Mouse (Mus musculus) hindbrain, embryonic 12.5 days (tissue): ENCODE measurements around the gene Impg1. TPM values are rescaled to one million over a fixed set of nuclear protein-coding genes. Genes with fewer than 3 reads are reported as not detected.

Experiments
- ATAC-seq: fragments of 200-750 bp; cut with Nextera tagmentation; 2 replicates; pipeline ENCODE4 v1.8.0; 2017; ENCODE audit warnings: moderate TSS enrichment; ENCODE audit not compliant: low FRiP score
- H3K27ac ChIP-seq: fragments of 300-500 bp; sonication (generic); 2 replicates; pipeline ENCODE4 v1.5.1; 2016; ENCODE audit warnings: mild to moderate bottlenecking
- H3K27me3 ChIP-seq: fragments of 300-500 bp; sonication (generic); 2 replicates; pipeline ENCODE4 v1.6.1; 2016; ENCODE audit warnings: mild to moderate bottlenecking
- H3K36me3 ChIP-seq: fragments of 300-500 bp; sonication (generic); 2 replicates; pipeline ENCODE4 v1.6.1; 2016; ENCODE audit warnings: mild to moderate bottlenecking
- H3K4me1 ChIP-seq: fragments of 300-500 bp; sonication (generic); 2 replicates; pipeline ENCODE4 v1.6.1; 2016
- H3K4me2 ChIP-seq: fragments of 300-500 bp; sonication (generic); replicated peaks from 2 replicates; pipeline ENCODE4 v1.6.1; 2016; ENCODE audit warnings: mild to moderate bottlenecking
- H3K4me3 ChIP-seq: fragments of 300-500 bp; sonication (generic); 2 replicates; pipeline ENCODE4 v1.5.1; 2016; ENCODE audit warnings: mild to moderate bottlenecking
- H3K9ac ChIP-seq: fragments of 300-500 bp; sonication (generic); 2 replicates; pipeline ENCODE4 v1.6.1; 2016; ENCODE audit warnings: mild to moderate bottlenecking, moderate library complexity
- H3K9me3 ChIP-seq: fragments of 300-500 bp; sonication (generic); replicated peaks from 2 replicates; pipeline ENCODE4 v1.6.1; 2016; ENCODE audit warnings: mild to moderate bottlenecking
- WGBS: fragments of 180-500 bp; shearing (Covaris S2); methylation state at CpG from one replicate; pipeline ENCODE4 v1.1.7; 2016; 5-methylcytosine and 5-hydroxymethylcytosine counted together
- polyA plus RNA-seq: library from polyadenylated mRNA; unstranded; fragments of >200 nt; fragmentation: Nextera tagmentation; extraction: Ambion mirVana; gene quantifications from 2 replicates; pipeline ENCODE4 v1.2.1, GENCODE M21; 2016

Impg1 gene
- polyA plus RNA-seq, 1 experiment from 2014 or later: not detected

- H3K4me2 ChIP-seq: no peak overlapping the region
- no peak for ATAC-seq
- H3K36me3 ChIP-seq: no peaks in the 10 kb centered on the region
- H3K27me3 ChIP-seq: no peaks in the 10 kb centered on the region
- no peak overlapping the region for H3K9ac ChIP-seq
- no peaks in the 10 kb centered on the region for H3K9me3 ChIP-seq
- H3K4me3 ChIP-seq: no peak overlapping the region
- 84% methylated on average over 4 of the region's 4 CpGs for WGBS
- H3K4me1 ChIP-seq: no peaks in the 10 kb centered on the region
- H3K27ac ChIP-seq: no peak overlapping the region
These were observed 82.6 kb downstream of the Impg1 start for GRCm38 (mm10) chr9:80382711-80383110.

GRCm38 (mm10) chr9:80380078-80380645 is 85.1 kb downstream of the Impg1 start:
- H3K4me3 ChIP-seq: no peak overlapping the region
- 94% methylated on average over 2 of the region's 2 CpGs for WGBS
- H3K9me3 ChIP-seq: no peaks in the 10 kb centered on the region
- no peak for ATAC-seq
- H3K9ac ChIP-seq: no peak overlapping the region
- no peaks in the 10 kb centered on the region for H3K36me3 ChIP-seq
- no peaks in the 10 kb centered on the region for H3K27me3 ChIP-seq
- no peak overlapping the region for H3K27ac ChIP-seq
- H3K4me2 ChIP-seq: no peak overlapping the region
- H3K4me1 ChIP-seq: no peaks in the 10 kb centered on the region

GRCm38 (mm10) chr9:80374100-80374499 is 91.2 kb downstream of the Impg1 start:
- Histone ChIP-seq H3K9ac (no peak overlapping the region), H3K27me3 (no peaks in the 10 kb centered on the region), H3K9me3 (no peaks in the 10 kb centered on the region), H3K4me2 (no peak overlapping the region), H3K27ac (no peak overlapping the region), H3K4me3 (no peak overlapping the region), H3K4me1 (no peaks in the 10 kb centered on the region), H3K36me3 (no peaks in the 10 kb centered on the region)
- WGBS: 78% methylated on average over 1 of the region's 1 CpGs
- ATAC-seq: no peak

- Histone ChIP-seq H3K9ac (no peak overlapping the region), H3K36me3 (no peaks in the 10 kb centered on the region), H3K4me1 (no peaks in the 10 kb centered on the region), H3K9me3 (no peaks in the 10 kb centered on the region), H3K27ac (no peak overlapping the region), H3K27me3 (no peaks in the 10 kb centered on the region), H3K4me3 (no peak overlapping the region), H3K4me2 (no peak overlapping the region)
- 91% methylated on average over 5 of the region's 5 CpGs for WGBS
- ATAC-seq: no peak
These were observed 92.0 kb downstream of the Impg1 start for GRCm38 (mm10) chr9:80373304-80373739.

GRCm38 (mm10) chr9:80368636-80369035 is 96.6 kb downstream of the Impg1 start:
- WGBS: 75% methylated on average over 2 of the region's 2 CpGs
- Histone ChIP-seq H3K9me3 (no peaks in the 10 kb centered on the region), H3K4me1 (no peaks in the 10 kb centered on the region), H3K4me3 (no peak overlapping the region), H3K9ac (no peak overlapping the region), H3K27me3 (no peaks in the 10 kb centered on the region), H3K36me3 (no peaks in the 10 kb centered on the region), H3K27ac (no peak overlapping the region), H3K4me2 (no peak overlapping the region)
- ATAC-seq: no peak

- H3K4me3 ChIP-seq: no peak overlapping the region
- H3K9me3 ChIP-seq: no peaks in the 10 kb centered on the region
- no peak overlapping the region for H3K4me2 ChIP-seq
- H3K4me1 ChIP-seq: no peaks in the 10 kb centered on the region
- no peak for ATAC-seq
- no peak overlapping the region for H3K9ac ChIP-seq
- no peak overlapping the region for H3K27ac ChIP-seq
- no peaks in the 10 kb centered on the region for H3K27me3 ChIP-seq
- 82% methylated on average over 2 of the region's 2 CpGs for WGBS
- no peaks in the 10 kb centered on the region for H3K36me3 ChIP-seq
These were observed 97.6 kb downstream of the Impg1 start for GRCm38 (mm10) chr9:80367520-80368204.

- Histone ChIP-seq H3K27ac (no peak overlapping the region), H3K4me3 (no peak overlapping the region), H3K4me1 (no peaks in the 10 kb centered on the region), H3K4me2 (no peak overlapping the region), H3K9ac (no peak overlapping the region), H3K27me3 (no peaks in the 10 kb centered on the region), H3K9me3 (no peaks in the 10 kb centered on the region), H3K36me3 (no peaks in the 10 kb centered on the region)
- ATAC-seq: no peak
These were observed 105.2 kb downstream of the Impg1 start for GRCm38 (mm10) chr9:80360063-80360462.

GRCm38 (mm10) chr9:80351678-80352331 is 113.5 kb downstream of the Impg1 start:
- Histone ChIP-seq H3K4me2 (peak overlapping the region; percentile 37), H3K27ac (no peak overlapping the region), H3K36me3 (no peaks in the 10 kb centered on the region), H3K9ac (no peak overlapping the region), H3K9me3 (no peaks in the 10 kb centered on the region), H3K4me1 (peaks cover 3% of the 10 kb centered on the region; the same call in 1 of the 2 replicates), H3K27me3 (no peaks in the 10 kb centered on the region), H3K4me3 (no peak overlapping the region)
- 22% methylated on average over 20 of the region's 20 CpGs for WGBS
- peak; percentile 58 for ATAC-seq

- no peak overlapping the region for H3K4me3 ChIP-seq
- no peak for ATAC-seq
- peak overlapping the region; percentile 37 for H3K4me2 ChIP-seq
- WGBS: 64% methylated on average over 7 of the region's 7 CpGs
- no peak overlapping the region for H3K27ac ChIP-seq
- H3K9me3 ChIP-seq: no peaks in the 10 kb centered on the region
- H3K27me3 ChIP-seq: no peaks in the 10 kb centered on the region
- no peaks in the 10 kb centered on the region for H3K36me3 ChIP-seq
- no peak overlapping the region for H3K9ac ChIP-seq
- peaks cover 3% of the 10 kb centered on the region; the same call in 1 of the 2 replicates for H3K4me1 ChIP-seq
These were observed 114.0 kb downstream of the Impg1 start for GRCm38 (mm10) chr9:80351295-80351677.

- Histone ChIP-seq H3K27me3 (no peaks in the 10 kb centered on the region), H3K4me3 (no peak overlapping the region), H3K9me3 (no peaks in the 10 kb centered on the region), H3K9ac (no peak overlapping the region), H3K4me2 (no peak overlapping the region), H3K4me1 (no peaks in the 10 kb centered on the region), H3K27ac (no peak overlapping the region), H3K36me3 (no peaks in the 10 kb centered on the region)
- 91% methylated on average over 6 of the region's 6 CpGs for WGBS
- no peak for ATAC-seq
These were observed 120.8 kb downstream of the Impg1 start for GRCm38 (mm10) chr9:80344451-80345000.

GRCm38 (mm10) chr9:80342520-80342919 is 122.8 kb downstream of the Impg1 start:
- H3K4me2 ChIP-seq: no peak overlapping the region
- H3K36me3 ChIP-seq: no peaks in the 10 kb centered on the region
- no peak overlapping the region for H3K27ac ChIP-seq
- no peaks in the 10 kb centered on the region for H3K27me3 ChIP-seq
- no peak overlapping the region for H3K9ac ChIP-seq
- H3K9me3 ChIP-seq: no peaks in the 10 kb centered on the region
- no peak overlapping the region for H3K4me3 ChIP-seq
- ATAC-seq: no peak
- no peaks in the 10 kb centered on the region for H3K4me1 ChIP-seq
- WGBS: 84% methylated on average over 6 of the region's 6 CpGs

GRCm38 (mm10) chr9:80341756-80342155 is 123.5 kb downstream of the Impg1 start:
- no peak for ATAC-seq
- 95% methylated on average over 16 of the region's 16 CpGs for WGBS
- H3K9ac ChIP-seq: no peak overlapping the region
- H3K9me3 ChIP-seq: no peaks in the 10 kb centered on the region
- no peaks in the 10 kb centered on the region for H3K36me3 ChIP-seq
- no peaks in the 10 kb centered on the region for H3K27me3 ChIP-seq
- no peak overlapping the region for H3K4me3 ChIP-seq
- H3K4me1 ChIP-seq: no peaks in the 10 kb centered on the region
- H3K4me2 ChIP-seq: no peak overlapping the region
- no peak overlapping the region for H3K27ac ChIP-seq
